Mouse (Mus musculus) midbrain, embryonic 15.5 days (tissue): ENCODE measurements around the gene Ppm1a. TPM values are rescaled to one million over a fixed set of nuclear protein-coding genes. Genes with fewer than 3 reads are reported as not detected.

Experiments used
- ATAC-seq: fragments of 200-750 bp; cut with Nextera tagmentation; replicated peaks from 2 replicates; pipeline ENCODE4 v1.8.0; 2017; ENCODE audit warnings: moderate TSS enrichment
- H3K27ac ChIP-seq: fragments of 300-500 bp; sonication (generic); 2 replicates; pipeline ENCODE4 v1.5.1; 2015; ENCODE audit warnings: mild to moderate bottlenecking, inconsistent platforms
- H3K27me3 ChIP-seq: fragments of 300-500 bp; sonication (generic); replicated peaks from 2 replicates; pipeline ENCODE4 v1.6.1; 2015; ENCODE audit warnings: inconsistent platforms
- H3K36me3 ChIP-seq: fragments of 300-500 bp; sonication (generic); replicated peaks from 2 replicates; pipeline ENCODE4 v1.6.1; 2015; ENCODE audit warnings: inconsistent platforms
- H3K4me1 ChIP-seq: fragments of 300-500 bp; sonication (generic); 2 replicates; pipeline ENCODE4 v1.6.1; 2015; ENCODE audit warnings: inconsistent platforms
- H3K4me2 ChIP-seq: fragments of 300-500 bp; sonication (generic); 2 replicates; pipeline ENCODE4 v1.6.1; 2015; ENCODE audit warnings: inconsistent platforms, mild to moderate bottlenecking, moderate library complexity
- H3K4me3 ChIP-seq: fragments of 300-500 bp; sonication (generic); 2 replicates; pipeline ENCODE4 v1.5.1; 2015; ENCODE audit warnings: mild to moderate bottlenecking, inconsistent platforms
- H3K9ac ChIP-seq: fragments of 300-500 bp; sonication (generic); 2 replicates; pipeline ENCODE4 v1.6.1; 2015; ENCODE audit warnings: mild to moderate bottlenecking, inconsistent platforms
- H3K9me3 ChIP-seq: fragments of 300-500 bp; sonication (generic); 2 replicates; pipeline ENCODE4 v1.6.1; 2016; ENCODE audit warnings: inconsistent platforms
- WGBS: fragments of 180-500 bp; shearing (Covaris S2); methylation state at CpG from one replicate; pipeline ENCODE4 v1.1.7; 2015; ENCODE audit warnings: mixed read lengths; 5-methylcytosine and 5-hydroxymethylcytosine counted together
- polyA plus RNA-seq: library from polyadenylated mRNA; unstranded; fragments of >200 nt; fragmentation: Nextera tagmentation; extraction: Ambion mirVana; gene quantifications from 2 replicates; pipeline ENCODE4 v1.2.1, GENCODE M21; 2015

The Ppm1a gene
- polyA plus RNA-seq, result 57.2 and 62.3 TPM in 2 replicates

GRCm38 (mm10) chr12:72757086-72757485, at the start of gene Ppm1a:
TSS of gene Ppm1a (plus strand) at chr12:72757455.
- no peak for ATAC-seq
- no peak within 1 kb of the TSS for H3K4me2 ChIP-seq
- H3K27me3 ChIP-seq, result no peaks in the 10 kb centered on the region
- peaks cover 8% of the 10 kb centered on the region for H3K4me1 ChIP-seq
- H3K36me3 ChIP-seq, result no peaks in the 10 kb centered on the region
- WGBS, result 17% methylated on average over 4 of the region's 4 CpGs
- H3K4me3 ChIP-seq, result no peak within 1 kb of the TSS
- H3K9ac ChIP-seq, result no peak within 1 kb of the TSS
- no peak within 1 kb of the TSS for H3K27ac ChIP-seq
- H3K9me3 ChIP-seq, result no peaks in the 10 kb centered on the region

DNA sequence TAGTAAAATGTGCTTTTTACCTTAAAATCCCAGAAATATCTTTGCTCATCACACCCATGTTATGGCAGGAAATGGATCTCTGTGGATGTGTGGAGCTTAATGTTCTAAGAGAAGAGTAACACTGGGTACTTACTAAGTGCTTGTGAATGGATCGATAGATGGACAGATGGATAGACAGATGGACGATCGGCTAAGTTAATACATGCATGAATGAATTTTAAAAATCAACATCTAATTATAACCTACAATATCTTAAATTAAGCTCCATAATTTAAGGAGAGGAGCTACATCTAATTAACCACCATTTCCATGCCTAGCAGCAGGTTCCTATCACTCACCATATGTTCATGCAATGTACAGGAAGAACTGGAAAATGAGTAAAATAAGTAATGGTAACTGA, 47.3 kb upstream of the Ppm1a start:
- ATAC-seq, result no peak
- no peak overlapping the region for H3K4me2 ChIP-seq
- H3K27ac ChIP-seq, result no peak overlapping the region
- no peaks in the 10 kb centered on the region for H3K36me3 ChIP-seq
- no peak overlapping the region for H3K9ac ChIP-seq
- no peaks in the 10 kb centered on the region for H3K27me3 ChIP-seq
- H3K9me3 ChIP-seq, result no peaks in the 10 kb centered on the region
- H3K4me1 ChIP-seq, result no peaks in the 10 kb centered on the region
- no peak overlapping the region for H3K4me3 ChIP-seq
- WGBS, result 87% methylated on average over 3 of the region's 3 CpGs

DNA sequence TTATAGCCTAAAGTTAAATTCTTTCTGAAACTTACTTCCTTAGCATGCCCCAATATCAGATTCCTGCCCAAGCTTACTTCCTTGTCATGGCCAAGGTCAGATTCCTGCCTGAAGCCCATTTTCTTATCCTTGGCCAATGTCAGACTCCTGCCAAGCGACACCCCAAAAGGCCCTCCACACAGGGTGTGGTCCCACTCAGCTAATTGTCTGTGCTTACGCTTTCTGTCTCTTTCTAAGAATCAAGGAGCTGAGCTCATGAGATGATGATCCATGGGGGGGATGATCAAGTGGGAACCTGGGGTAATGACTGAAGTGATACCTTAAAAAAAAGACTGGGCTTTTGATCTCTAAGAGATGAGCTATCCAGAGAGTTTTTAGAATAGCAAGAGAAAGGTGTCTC, 42.4 kb upstream of the Ppm1a start:
- H3K4me1 ChIP-seq, result no peaks in the 10 kb centered on the region
- H3K4me3 ChIP-seq, result no peak overlapping the region
- no peaks in the 10 kb centered on the region for H3K27me3 ChIP-seq
- no peak overlapping the region for H3K4me2 ChIP-seq
- no peak overlapping the region for H3K9ac ChIP-seq
- 91% methylated on average over 2 of the region's 2 CpGs for WGBS
- no peak for ATAC-seq
- H3K27ac ChIP-seq, result no peak overlapping the region
- H3K36me3 ChIP-seq, result no peaks in the 10 kb centered on the region
- H3K9me3 ChIP-seq, result no peaks in the 10 kb centered on the region

DNA sequence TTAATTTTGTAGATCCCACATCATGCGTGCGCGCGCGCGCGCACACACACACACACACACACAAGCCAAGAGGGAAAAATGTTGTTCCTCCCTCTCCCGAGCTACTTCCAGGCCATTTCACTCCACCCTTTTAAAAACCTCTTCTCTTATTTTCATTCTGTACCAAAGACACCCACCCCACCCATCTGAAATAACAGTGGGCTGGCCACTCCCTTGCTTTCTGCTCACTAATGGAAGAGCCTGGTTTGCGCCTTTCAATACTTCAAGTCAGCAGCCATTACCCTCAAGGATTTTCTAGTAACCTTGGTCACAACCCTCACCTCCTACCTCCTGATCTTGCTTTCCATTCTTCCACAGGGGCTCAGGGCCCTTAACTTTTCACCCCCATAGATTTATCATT, 41.4 kb upstream of the Ppm1a start:
- Histone ChIP-seq H3K4me2 (no peak overlapping the region), H3K9me3 (no peaks in the 10 kb centered on the region), H3K4me3 (no peak overlapping the region), H3K36me3 (no peaks in the 10 kb centered on the region), H3K4me1 (no peaks in the 10 kb centered on the region), H3K27ac (no peak overlapping the region), H3K9ac (no peak overlapping the region), H3K27me3 (no peaks in the 10 kb centered on the region)
- ATAC-seq, result no peak
- over 99% methylated on average over 9 of the region's 9 CpGs for WGBS

- Histone ChIP-seq H3K4me1 (no peaks in the 10 kb centered on the region), H3K9me3 (no peaks in the 10 kb centered on the region), H3K36me3 (no peaks in the 10 kb centered on the region), H3K4me2 (no peak overlapping the region), H3K9ac (no peak overlapping the region), H3K27me3 (no peaks in the 10 kb centered on the region), H3K4me3 (no peak overlapping the region), H3K27ac (no peak overlapping the region)
- WGBS, result 85% methylated on average over 2 of the region's 2 CpGs
- no peak for ATAC-seq
Observed at GRCm38 (mm10) chr12:72719046-72719445, 38.2 kb upstream of the Ppm1a start.

GRCm38 (mm10) chr12:72719452-72720087, 37.7 kb upstream of the Ppm1a start:
- Histone ChIP-seq H3K4me2 (no peak overlapping the region), H3K4me3 (no peak overlapping the region), H3K9ac (no peak overlapping the region), H3K27ac (no peak overlapping the region), H3K27me3 (no peaks in the 10 kb centered on the region), H3K4me1 (no peaks in the 10 kb centered on the region), H3K9me3 (no peaks in the 10 kb centered on the region), H3K36me3 (no peaks in the 10 kb centered on the region)
- WGBS, result 78% methylated on average over 11 of the region's 11 CpGs
- ATAC-seq, result no peak

DNA sequence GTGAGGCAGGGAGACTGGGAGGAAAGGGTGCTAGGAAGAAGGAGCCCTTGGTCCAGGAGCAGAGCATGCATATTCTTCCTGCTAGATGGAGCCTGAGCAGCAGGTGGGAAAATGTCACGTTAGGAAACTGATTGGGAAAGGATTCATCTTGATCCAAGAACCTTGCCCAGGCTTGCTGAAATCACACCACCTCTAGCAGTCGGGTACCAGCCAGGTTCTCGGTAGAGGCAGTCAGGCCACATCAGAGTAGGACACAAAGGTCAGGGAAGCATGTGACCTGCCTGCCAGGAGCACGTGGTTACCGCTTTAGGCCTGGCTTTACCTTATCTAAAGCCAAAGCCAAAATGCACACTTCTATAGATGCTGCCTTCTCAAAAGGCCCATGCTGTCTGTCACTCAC, 35.5 kb upstream of the Ppm1a start:
- Histone ChIP-seq H3K36me3 (no peaks in the 10 kb centered on the region), H3K4me1 (no peaks in the 10 kb centered on the region), H3K27ac (no peak overlapping the region), H3K9ac (no peak overlapping the region), H3K4me2 (no peak overlapping the region), H3K9me3 (no peaks in the 10 kb centered on the region), H3K27me3 (no peaks in the 10 kb centered on the region), H3K4me3 (no peak overlapping the region)
- 82% methylated on average over 5 of the region's 5 CpGs for WGBS
- ATAC-seq, result no peak

- no peaks in the 10 kb centered on the region for H3K36me3 ChIP-seq
- H3K4me3 ChIP-seq, result no peak overlapping the region
- H3K9ac ChIP-seq, result no peak overlapping the region
- no peak overlapping the region for H3K27ac ChIP-seq
- 73% methylated on average over 3 of the region's 3 CpGs for WGBS
- H3K9me3 ChIP-seq, result no peaks in the 10 kb centered on the region
- no peaks in the 10 kb centered on the region for H3K27me3 ChIP-seq
- ATAC-seq, result no peak
- no peaks in the 10 kb centered on the region for H3K4me1 ChIP-seq
- no peak overlapping the region for H3K4me2 ChIP-seq
Observed at GRCm38 (mm10) chr12:72723965-72724364, 33.3 kb upstream of the Ppm1a start.

DNA sequence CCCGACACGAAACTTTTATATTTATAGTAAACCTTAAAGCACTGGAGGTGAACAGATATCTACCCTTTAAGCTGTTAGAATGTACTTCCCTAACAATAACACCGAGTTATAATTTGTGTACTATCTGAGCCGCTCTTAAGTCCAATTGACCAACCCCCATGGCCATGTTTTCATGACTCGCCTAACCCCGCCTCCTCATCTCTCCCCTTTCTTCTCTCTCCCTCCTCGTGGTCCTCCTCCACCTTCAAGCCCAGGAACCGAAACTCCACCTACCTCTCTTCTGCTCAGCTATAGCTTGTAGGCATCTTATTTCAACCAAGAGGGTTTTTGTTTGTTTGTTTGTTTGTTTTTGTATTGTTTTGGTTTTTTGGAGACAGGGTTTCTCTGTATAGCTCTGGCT, 30.2 kb upstream of the Ppm1a start:
- no peaks in the 10 kb centered on the region for H3K4me1 ChIP-seq
- WGBS, result 92% methylated on average over 8 of the region's 8 CpGs
- no peaks in the 10 kb centered on the region for H3K27me3 ChIP-seq
- no peak overlapping the region for H3K9ac ChIP-seq
- H3K36me3 ChIP-seq, result no peaks in the 10 kb centered on the region
- no peak overlapping the region for H3K4me2 ChIP-seq
- no peak for ATAC-seq
- no peaks in the 10 kb centered on the region for H3K9me3 ChIP-seq
- H3K4me3 ChIP-seq, result no peak overlapping the region
- H3K27ac ChIP-seq, result no peak overlapping the region

- Histone ChIP-seq H3K9me3 (no peaks in the 10 kb centered on the region), H3K4me2 (no peak overlapping the region), H3K4me3 (no peak overlapping the region), H3K27ac (no peak overlapping the region), H3K27me3 (no peaks in the 10 kb centered on the region), H3K36me3 (no peaks in the 10 kb centered on the region), H3K9ac (no peak overlapping the region), H3K4me1 (no peaks in the 10 kb centered on the region)
- no peak for ATAC-seq
- 68% methylated on average over 5 of the region's 5 CpGs for WGBS
Observed at GRCm38 (mm10) chr12:72727611-72728010, 29.6 kb upstream of the Ppm1a start.

GRCm38 (mm10) chr12:72734112-72734511, 23.1 kb upstream of the Ppm1a start:
- no peak for ATAC-seq
- H3K9ac ChIP-seq, result no peak overlapping the region
- no peak overlapping the region for H3K4me2 ChIP-seq
- no peaks in the 10 kb centered on the region for H3K4me1 ChIP-seq
- H3K9me3 ChIP-seq, result no peaks in the 10 kb centered on the region
- WGBS, result 26% methylated on average over 2 of the region's 2 CpGs
- no peak overlapping the region for H3K27ac ChIP-seq
- no peaks in the 10 kb centered on the region for H3K36me3 ChIP-seq
- no peak overlapping the region for H3K4me3 ChIP-seq
- H3K27me3 ChIP-seq, result no peaks in the 10 kb centered on the region

DNA sequence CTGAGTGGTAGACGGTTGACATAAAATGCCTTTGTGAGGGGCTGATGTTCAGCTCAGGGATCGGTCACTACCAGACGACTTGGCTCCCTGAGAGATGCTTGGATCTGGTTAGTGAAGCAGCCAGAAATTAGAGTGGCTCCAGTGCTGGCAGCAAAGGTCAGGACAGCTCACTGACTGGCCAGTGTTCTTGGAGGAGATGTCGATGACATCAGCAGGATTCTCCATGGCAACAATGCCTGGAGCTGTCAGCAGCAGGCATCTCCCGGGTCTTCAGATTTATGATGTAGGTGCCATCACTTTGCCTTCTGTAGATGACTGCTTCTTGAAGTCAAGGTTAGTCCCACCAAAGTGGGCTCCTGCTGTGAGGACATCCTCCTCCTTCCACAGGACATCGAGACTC, 16.1 kb upstream of the Ppm1a start:
- Histone ChIP-seq H3K4me2 (no peak overlapping the region), H3K27ac (no peak overlapping the region), H3K4me3 (no peak overlapping the region), H3K9ac (no peak overlapping the region), H3K36me3 (no peaks in the 10 kb centered on the region), H3K27me3 (no peaks in the 10 kb centered on the region), H3K9me3 (no peaks in the 10 kb centered on the region), H3K4me1 (no peaks in the 10 kb centered on the region)
- 81% methylated on average over 6 of the region's 6 CpGs for whole genome bisulfite sequencing
- ATAC-seq, result no peak

DNA sequence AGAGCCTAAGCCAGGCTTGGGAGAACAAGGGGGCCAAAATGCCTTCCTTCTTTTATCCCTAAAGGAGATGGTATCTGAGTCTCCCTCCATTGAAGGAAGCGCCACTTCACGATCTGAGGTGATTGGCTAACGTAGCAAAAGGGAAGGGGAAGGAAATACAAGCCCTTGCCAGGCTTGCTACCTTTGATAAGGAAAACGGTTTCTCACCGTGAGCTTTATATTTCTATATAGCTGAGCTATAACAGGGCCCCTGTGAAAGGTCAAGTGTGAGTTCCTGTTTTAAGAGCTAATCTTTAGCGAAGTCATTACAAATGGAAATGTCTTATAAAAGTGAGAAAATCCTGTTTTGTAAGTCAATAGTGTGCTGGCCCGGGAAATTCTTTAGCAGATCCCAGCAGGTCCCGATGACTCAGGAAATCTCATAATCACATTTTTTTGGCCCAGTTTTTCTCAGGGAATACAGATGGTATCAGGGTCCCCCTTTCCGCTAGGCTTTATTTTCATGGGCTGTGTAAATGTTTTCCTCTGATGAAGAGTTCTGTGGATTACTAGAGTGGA, 12.4 kb upstream of the Ppm1a start:
- ATAC-seq, result no peak

More for the DNA sequence above, 12.4 kb upstream of the Ppm1a start:
- Histone ChIP-seq H3K4me2 (no peak overlapping the region), H3K27me3 (no peaks in the 10 kb centered on the region), H3K9me3 (no peaks in the 10 kb centered on the region), H3K4me3 (no peak overlapping the region), H3K4me1 (no peaks in the 10 kb centered on the region), H3K36me3 (no peaks in the 10 kb centered on the region), H3K9ac (no peak overlapping the region), H3K27ac (no peak overlapping the region)
- 36% methylated on average over 9 of the region's 9 CpGs for WGBS
